Mouse (Mus musculus) liver, embryonic 11.5 days (tissue): ENCODE results near the gene Zdhhc8. TPM values are rescaled to one million over a fixed set of nuclear protein-coding genes. Genes with fewer than 3 reads are reported as not detected.

Source experiments
- ATAC-seq: fragments of 200-750 bp; cut with Nextera tagmentation; replicated peaks from 2 replicates; pipeline ENCODE4 v1.8.0; 2017; ENCODE audit warnings: moderate number of reproducible peaks, mild to moderate bottlenecking, moderate TSS enrichment, moderate library complexity; ENCODE audit not compliant: low FRiP score
- DNase-seq: peaks from one replicate; pipeline ENCODE4 v3.0.0-alpha.2; 2017; ENCODE audit warnings: low spot score
- H3K27ac ChIP-seq: fragments of 300-500 bp; sonication (generic); 2 replicates; pipeline ENCODE4 v1.5.1; 2014; ENCODE audit warnings: mild to moderate bottlenecking, low read depth, low read length, control low read depth
- H3K27me3 ChIP-seq: fragments of 300-500 bp; sonication (generic); replicated peaks from 2 replicates; pipeline ENCODE4 v1.6.1; 2014; ENCODE audit warnings: low read length, mixed read lengths; ENCODE audit not compliant: control insufficient read depth, insufficient read depth
- H3K36me3 ChIP-seq: fragments of 300-500 bp; sonication (generic); 2 replicates; pipeline ENCODE4 v1.6.1; 2014; ENCODE audit warnings: mild to moderate bottlenecking, low read length, moderate library complexity, mixed read lengths; ENCODE audit not compliant: control insufficient read depth, insufficient read depth
- H3K4me1 ChIP-seq: fragments of 300-500 bp; sonication (generic); replicated peaks from 2 replicates; pipeline ENCODE4 v1.6.1; 2014; ENCODE audit warnings: low read length, mixed read lengths; ENCODE audit not compliant: control insufficient read depth, insufficient read depth
- H3K4me2 ChIP-seq: fragments of 300-500 bp; sonication (generic); 2 replicates; pipeline ENCODE4 v1.6.1; 2014; ENCODE audit warnings: mild to moderate bottlenecking, control low read depth, moderate library complexity
- H3K4me3 ChIP-seq: fragments of 300-500 bp; sonication (generic); 2 replicates; pipeline ENCODE4 v1.5.1; 2014; ENCODE audit warnings: low read depth, low read length, control low read depth
- H3K9ac ChIP-seq: fragments of 300-500 bp; sonication (generic); 2 replicates; pipeline ENCODE4 v1.6.1; 2014; ENCODE audit warnings: low read depth, low read length, control low read depth
- H3K9me3 ChIP-seq: fragments of 300-500 bp; sonication (generic); 2 replicates; pipeline ENCODE4 v1.6.1; 2016; ENCODE audit warnings: low read length, inconsistent platforms, mixed read lengths; ENCODE audit not compliant: control insufficient read depth
- WGBS: fragments of 180-500 bp; shearing (Covaris S2); extraction: QIAGEN DNeasy Blood & Tissue Kit; methylation state at CpG from one replicate; pipeline ENCODE4 v1.1.7; 2014; 5-methylcytosine and 5-hydroxymethylcytosine counted together
- polyA plus RNA-seq: library from polyadenylated mRNA; unstranded; fragments of >200 nt; fragmentation: Nextera tagmentation; extraction: Ambion mirVana; gene quantifications from 2 replicates; pipeline ENCODE4 v1.2.1, GENCODE M21; 2014

The Zdhhc8 gene
- 7.7 and 7.8 TPM in 2 replicates for polyA plus RNA-seq

GRCm38 (mm10) chr16:18234671-18235388 lies at the start of gene Zdhhc8:
Gene Zdhhc8 (minus strand): TSS chr16:18235136.
- H3K4me2 ChIP-seq: peak within 1 kb of the TSS; percentile 88
- peaks cover 6% of the 10 kb centered on the region; the same call in 1 of the 2 replicates for H3K27me3 ChIP-seq
- under 1% methylated on average over 61 of the region's 79 CpGs for WGBS
- peak within 1 kb of the TSS; percentile 63 for H3K27ac ChIP-seq
- H3K4me3 ChIP-seq: peak within 1 kb of the TSS; percentile 79
- H3K9me3 ChIP-seq: no peaks in the 10 kb centered on the region
- DNase-seq (no peak), ATAC-seq (peak; percentile 60)
- peak within 1 kb of the TSS; percentile 72 for H3K9ac ChIP-seq
- peaks cover 12% of the 10 kb centered on the region for H3K4me1 ChIP-seq
- peaks cover 14% of the 10 kb centered on the region for H3K36me3 ChIP-seq

- Histone ChIP-seq H3K9me3 (no peaks in the 10 kb centered on the region), H3K27ac (no peak overlapping the region), H3K36me3 (peaks cover 68% of the 10 kb centered on the region), H3K9ac (no peak overlapping the region), H3K4me3 (no peak overlapping the region), H3K4me1 (no peaks in the 10 kb centered on the region), H3K4me2 (no peak overlapping the region), H3K27me3 (no peaks in the 10 kb centered on the region)
- ATAC-seq (no peak), DNase-seq (no peak)
- 90% methylated on average over 2 of the region's 2 CpGs for WGBS
Measured at GRCm38 (mm10) chr16:18275166-18275565, 40.2 kb upstream of the Zdhhc8 start.

GRCm38 (mm10) chr16:18268182-18268581 lies 33.2 kb upstream of the Zdhhc8 start:
- Histone ChIP-seq H3K4me2 (no peak overlapping the region), H3K27me3 (no peaks in the 10 kb centered on the region), H3K36me3 (peaks cover 48% of the 10 kb centered on the region), H3K27ac (no peak overlapping the region), H3K4me1 (no peaks in the 10 kb centered on the region), H3K9ac (no peak overlapping the region), H3K9me3 (no peaks in the 10 kb centered on the region), H3K4me3 (no peak overlapping the region)
- WGBS: 89% methylated on average over 5 of the region's 5 CpGs
- ATAC-seq (no peak), DNase-seq (no peak)

- ATAC-seq (no peak), DNase-seq (no peak)
- 72% methylated on average over 2 of the region's 2 CpGs for WGBS
- Histone ChIP-seq H3K4me2 (no peak overlapping the region), H3K4me3 (no peak overlapping the region), H3K4me1 (no peaks in the 10 kb centered on the region), H3K9ac (no peak overlapping the region), H3K27ac (no peak overlapping the region), H3K27me3 (no peaks in the 10 kb centered on the region), H3K9me3 (no peaks in the 10 kb centered on the region), H3K36me3 (peaks cover 49% of the 10 kb centered on the region)
Measured at GRCm38 (mm10) chr16:18265024-18265423, 30.1 kb upstream of the Zdhhc8 start.

GRCm38 (mm10) chr16:18258221-18258620 lies 23.3 kb upstream of the Zdhhc8 start, which contains the start of gene Gm49776:
Gene Gm49776 (minus strand): TSS chr16:18258321.
- H3K4me3 ChIP-seq: no peak within 1 kb of the TSS
- H3K9ac ChIP-seq: no peak within 1 kb of the TSS
- H3K9me3 ChIP-seq: no peaks in the 10 kb centered on the region
- no peaks in the 10 kb centered on the region for H3K27me3 ChIP-seq
- DNase-seq: no peak
- H3K4me1 ChIP-seq: no peaks in the 10 kb centered on the region
- H3K36me3 ChIP-seq: peaks cover 72% of the 10 kb centered on the region
- no peak for ATAC-seq
- 90% methylated on average over 2 of the region's 2 CpGs for WGBS
- no peak within 1 kb of the TSS for H3K4me2 ChIP-seq
- H3K27ac ChIP-seq: no peak within 1 kb of the TSS

- no peak overlapping the region for H3K9ac ChIP-seq
- peaks cover 17% of the 10 kb centered on the region for H3K4me1 ChIP-seq
- no peak overlapping the region for H3K4me2 ChIP-seq
- peaks cover 59% of the 10 kb centered on the region for H3K36me3 ChIP-seq
- ATAC-seq: no peak
- no peaks in the 10 kb centered on the region for H3K9me3 ChIP-seq
- no peak overlapping the region for H3K27ac ChIP-seq
- 70% methylated on average over 1 of the region's 1 CpGs for WGBS
- H3K27me3 ChIP-seq: no peaks in the 10 kb centered on the region
- no peak overlapping the region for H3K4me3 ChIP-seq
- no peak for DNase-seq
Measured at GRCm38 (mm10) chr16:18253866-18254265, 18.9 kb upstream of the Zdhhc8 start.

- 77% methylated on average over 6 of the region's 6 CpGs for WGBS
- Histone ChIP-seq H3K27me3 (no peaks in the 10 kb centered on the region), H3K36me3 (peaks cover 51% of the 10 kb centered on the region), H3K4me3 (no peak overlapping the region), H3K27ac (no peak overlapping the region), H3K4me2 (no peak overlapping the region), H3K4me1 (peaks cover 17% of the 10 kb centered on the region), H3K9ac (no peak overlapping the region), H3K9me3 (no peaks in the 10 kb centered on the region)
- ATAC-seq (no peak), DNase-seq (no peak)
Measured at GRCm38 (mm10) chr16:18252736-18253135, 17.8 kb upstream of the Zdhhc8 start.

- Histone ChIP-seq H3K36me3 (peaks cover 50% of the 10 kb centered on the region), H3K9me3 (no peaks in the 10 kb centered on the region), H3K9ac (peak overlapping the region; percentile 49; the same call in 1 of the 2 replicates), H3K4me2 (peak overlapping the region; percentile 89), H3K27me3 (no peaks in the 10 kb centered on the region), H3K4me3 (peak overlapping the region; percentile 98), H3K4me1 (peaks cover 25% of the 10 kb centered on the region), H3K27ac (0 out of 2 replicates have a peak overlapping the region, but pooled peaks have one; percentile 5)
- ATAC-seq: no peak
- DNase-seq: no peak
- 80% methylated on average over 10 of the region's 10 CpGs for WGBS
Measured at GRCm38 (mm10) chr16:18250828-18251790, 16.2 kb upstream of the Zdhhc8 start.
